ENCODE assay signal across 8 mouse cellular contexts in genomic region chr14:122106822-122107468, GRCm38 (mm10). TPM values are rescaled to one million over a fixed set of nuclear protein-coding genes. Genes with fewer than 3 reads are reported as not detected.
DNase-seq lines count a peak whose midpoint lies in the region; ATAC-seq lines count a peak whose summit lies in the region.

Tm9sf2 (plus strand) TSS chr14:122107038.

- peaks cover 9% of the 10 kb centered on the region; the same call in 1 of the 2 replicates for H3K36me3 ChIP-seq in hindbrain, embryonic 14.5 days (replicated peaks; ENCODE audit: control insufficient read depth, insufficient read depth)

- H3K9ac ChIP-seq in hindbrain, embryonic 14.5 days = peak within 1 kb of the TSS; percentile 96

- peak within 1 kb of the TSS; percentile 87 for H3K27ac ChIP-seq in hindbrain, embryonic 14.5 days

- DNase-seq in R1 (ENCODE audit: low read depth, low spot score) = peak; percentile 90
- DNase-seq in cerebellum, postnatal 25 days = peak; percentile 95 to 98
- DNase-seq in frontal cortex, postnatal 25 days (ENCODE audit: low spot score in 2 of 2) = peak; percentile 81 to 93
- DNase-seq in hindbrain, embryonic 14.5 days (ENCODE audit: low spot score) = peak; percentile 93
- peak; percentile 92 for DNase-seq in left cerebral cortex, adult 11 months (ENCODE audit: low spot score)
- peak; percentile 95 to 97 for DNase-seq in lung, postnatal 4 days
- peak; percentile 88 for DNase-seq in retina, postnatal 7 days (ENCODE audit: low read depth, low spot score)
- DNase-seq in urinary bladder, adult 2 months (ENCODE audit: low spot score) = peak; percentile 91

- WGBS in hindbrain, embryonic 14.5 days = under 1% methylated on average over 72 of the region's 76 CpGs

- H3K9me3 ChIP-seq in hindbrain, embryonic 14.5 days (ENCODE audit: control insufficient read depth, low read length) = no peaks in the 10 kb centered on the region

- no peaks in the 10 kb centered on the region for H3K27me3 ChIP-seq in hindbrain, embryonic 14.5 days (ENCODE audit: control insufficient read depth, insufficient read depth, low read length)

- peak; percentile 94 for ATAC-seq in hindbrain, embryonic 14.5 days (ENCODE audit: low FRiP score)

- peak within 1 kb of the TSS; percentile 100 for H3K4me3 ChIP-seq in hindbrain, embryonic 14.5 days (replicated peaks; ENCODE audit: low read length)

- peaks cover 30% of the 10 kb centered on the region for H3K4me1 ChIP-seq in hindbrain, embryonic 14.5 days (replicated peaks; ENCODE audit: control insufficient read depth, insufficient read depth, low read length)

- peak within 1 kb of the TSS; percentile 88 for H3K4me2 ChIP-seq in hindbrain, embryonic 14.5 days (replicated peaks)

RNA-seq across cellular contexts. Expression of gene Tm9sf2, which starts in this region (rescaled TPM):
- polyA plus RNA-seq in hindbrain, embryonic 14.5 days (2014; fragmentation: Nextera tagmentation; extraction: Ambion mirVana) = 124 and 130 TPM in 2 replicates
- polyA plus RNA-seq in urinary bladder, adult 2 months (2012; rRNA removed) = 109 and 116 TPM in 2 replicates

Comparison
In these comparisons a context has a peak if more than half of its experiments do, and no peak if none do; other contexts are left out.
1. Peak in every context shown above with its lines: DNase-seq, ATAC-seq, H3K4me3 ChIP-seq and H3K27ac ChIP-seq.